Mouse (Mus musculus) erythroid progenitor cell, adult 5-6 weeks (primary cell): Measurements from ENCODE around the gene Shf. TPM values are rescaled to one million over a fixed set of nuclear protein-coding genes. Genes with fewer than 3 reads are reported as not detected.
"Not testable (repeated sequence)": the region's sequence is repeated elsewhere in the genome, so short reads cannot be mapped to it uniquely, and the experiment has no call there.

Source experiments
- ATAC-seq: replicated peaks from 2 replicates; pipeline ENCODE4 v1.8.0; 2016; ENCODE audit warnings: moderate number of reproducible peaks, mild to moderate bottlenecking, moderate TSS enrichment, inconsistent platforms; ENCODE audit not compliant: poor library complexity, low FRiP score, severe bottlenecking
- total RNA-seq, 2 experiments: library from RNA; stranded (forward) in 1 of 2; stranded (reverse) in 1 of 2; fragments of 150-400 nt in 1 of 2; fragments of 186-747, 209-891 nt in 1 of 2; gene quantifications; 2 replicates each; pipeline versions ENCODE4 v1.2.3 to v1.2.4; 2015 to 2017; ENCODE audit warnings: low replicate concordance in 2 of 2

Gene Shf
- total RNA-seq (2015; ENCODE audit: low replicate concordance) (11.3 and 15.1 TPM in 2 replicates), total RNA-seq (2017; ENCODE audit: low replicate concordance) (9.0 and 22.3 TPM in 2 replicates)

DNA sequence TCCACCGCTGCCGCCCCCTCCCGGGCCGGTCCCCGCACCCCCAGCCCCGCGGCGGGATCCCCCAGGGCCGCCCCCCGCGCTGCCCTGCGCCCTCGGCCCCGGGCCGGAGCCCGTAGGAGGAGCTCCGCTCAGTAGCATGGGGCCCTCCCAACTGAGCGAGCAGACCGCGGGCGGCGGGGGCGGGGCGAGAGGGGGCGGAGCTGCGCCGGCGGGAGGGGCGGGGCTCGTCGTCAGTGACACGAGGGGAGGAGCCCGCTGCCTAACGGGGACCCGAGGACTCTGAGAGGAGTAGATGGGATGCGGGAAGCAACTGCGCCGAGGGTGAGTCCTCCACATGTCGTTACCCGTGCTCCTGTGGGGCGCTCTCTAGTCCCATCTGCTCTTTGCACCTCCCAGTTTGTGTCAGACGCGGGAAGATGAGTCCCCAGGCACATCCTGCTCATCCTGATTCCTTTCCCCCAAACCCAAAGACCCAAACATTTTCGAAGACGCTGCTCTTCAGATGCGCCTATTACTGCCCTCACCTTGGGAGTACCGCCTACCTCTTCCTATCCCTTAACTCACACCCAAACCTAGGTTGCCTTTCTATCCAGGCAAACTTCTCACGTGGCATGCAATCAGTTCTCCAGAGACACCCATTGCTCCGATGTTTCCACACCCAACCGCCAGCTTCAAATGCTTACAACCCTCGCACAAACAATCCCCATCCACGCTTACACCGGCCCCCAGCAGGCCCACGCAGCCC is at the start of gene Shf:
Gene Shf, minus strand, starts transcription at position 168 of the 745 bp plus-strand sequence.
- ATAC-seq, result peak; percentile 75

DNA sequence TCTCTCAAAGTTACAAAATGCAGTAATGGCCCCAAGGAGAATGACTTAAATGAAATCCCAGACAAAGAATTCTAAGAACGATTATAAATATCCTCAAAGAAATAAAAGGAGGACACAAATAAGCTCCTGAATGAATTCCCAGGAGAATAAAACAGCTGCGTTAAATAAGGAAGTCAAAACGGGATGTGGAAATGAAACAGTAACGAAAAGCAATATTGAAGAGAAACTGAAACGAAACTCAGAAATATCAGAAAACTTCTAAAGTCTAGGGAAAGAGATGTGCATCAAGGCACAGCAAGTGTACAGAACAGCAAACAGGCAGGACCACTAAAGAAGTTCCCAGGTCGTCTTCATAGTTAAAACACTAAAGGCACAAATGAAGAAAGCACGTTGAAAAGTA is 40.0 kb upstream of the Shf start:
- no peak for ATAC-seq

DNA sequence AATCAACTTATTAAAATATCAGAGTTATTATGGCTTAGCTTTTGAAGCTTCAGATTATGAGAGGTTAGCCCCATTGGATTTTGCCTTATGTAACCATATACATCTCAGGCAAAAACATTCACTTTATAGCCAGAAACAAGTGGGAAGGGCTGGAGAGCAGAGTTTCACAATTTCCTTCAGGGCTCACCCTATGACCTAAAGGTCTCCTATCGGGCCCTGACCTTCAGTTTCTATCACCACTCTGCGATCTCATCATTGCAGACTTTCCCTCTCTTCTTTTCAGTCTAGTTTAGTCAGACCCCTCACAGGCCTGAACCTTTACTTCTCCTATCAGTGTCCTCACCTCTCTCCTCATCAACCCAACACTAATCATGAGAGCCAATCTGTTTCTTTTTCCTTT is 38.6 kb upstream of the Shf start:
- no peak for ATAC-seq

DNA sequence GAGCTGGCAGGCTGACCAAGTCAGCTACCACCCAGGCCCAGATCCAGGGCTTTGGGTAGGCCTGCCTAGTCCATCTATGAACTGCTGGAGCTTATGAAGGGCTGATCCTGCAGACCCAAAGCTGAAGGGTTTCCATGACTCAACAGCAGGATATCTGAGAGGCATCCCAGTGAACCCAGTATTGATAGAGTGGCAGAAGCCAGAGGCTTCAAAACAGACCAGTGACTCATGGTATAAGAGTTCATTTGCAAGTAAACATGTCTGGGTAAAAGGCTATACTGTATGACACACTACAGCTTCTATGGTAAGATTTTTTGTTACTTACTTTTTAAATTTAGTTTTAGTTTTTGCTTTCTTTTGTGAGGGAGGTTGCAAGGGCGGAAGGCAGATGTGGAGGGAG is 27.2 kb upstream of the Shf start:
- ATAC-seq, result no peak

DNA sequence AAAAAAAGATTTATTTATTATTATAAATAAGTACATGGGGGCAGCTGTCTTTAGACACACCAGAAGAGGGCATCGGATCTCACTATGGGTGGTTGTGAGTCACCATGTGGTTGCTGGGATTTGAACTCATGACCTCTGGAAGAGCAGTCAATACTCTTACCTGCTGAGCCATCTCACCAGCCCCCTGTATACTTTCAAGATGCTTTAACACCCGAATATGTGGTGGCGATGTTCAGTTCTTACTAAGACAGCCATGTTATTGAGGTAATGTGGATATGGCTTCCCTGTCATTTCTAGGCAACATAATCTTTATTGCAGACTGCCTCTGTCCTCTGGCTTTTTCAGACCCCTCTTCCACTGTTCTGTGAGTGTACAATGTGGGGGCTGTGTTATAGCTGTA is 18.2 kb upstream of the Shf start:
- not testable (repeated sequence) for ATAC-seq

DNA sequence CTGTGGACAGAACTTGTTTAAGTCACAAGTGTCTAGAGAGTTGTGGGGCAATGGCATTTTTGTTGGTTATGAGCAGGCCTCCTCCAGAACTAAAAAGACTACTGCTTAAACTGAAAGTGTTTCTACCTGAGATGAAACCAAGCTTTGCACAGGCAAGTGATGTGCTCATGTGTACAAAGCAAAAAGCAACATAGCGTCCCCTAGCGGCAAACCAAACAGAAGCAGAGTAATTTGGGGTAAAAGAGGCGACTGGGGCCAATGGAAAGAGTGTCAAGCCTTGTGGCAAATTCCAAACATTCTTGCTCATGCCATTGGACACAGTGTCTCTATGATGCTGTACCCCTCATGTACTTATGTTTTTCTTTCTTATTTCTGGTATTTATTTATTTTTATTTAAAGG is 16.1 kb upstream of the Shf start:
- ATAC-seq, result no peak

DNA sequence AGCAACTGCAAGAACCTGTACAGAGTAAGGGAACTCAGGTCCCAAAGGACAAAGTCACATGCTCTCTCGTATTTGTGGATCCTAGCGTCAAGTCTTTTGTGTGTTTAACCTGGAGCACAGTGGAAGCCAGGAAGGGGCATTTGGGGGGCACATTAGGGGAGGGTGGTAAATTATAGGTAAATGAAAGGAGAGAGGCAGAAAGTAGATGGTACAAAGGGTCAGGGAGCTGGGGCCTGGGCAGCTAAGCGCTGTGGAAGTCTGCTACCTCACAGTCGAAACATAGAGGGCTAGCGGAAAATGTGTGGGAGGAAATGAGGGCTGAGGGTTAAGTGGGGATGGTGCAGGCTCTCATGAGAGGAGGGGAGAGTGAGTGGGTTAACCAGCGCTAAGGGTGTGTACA is 13.2 kb upstream of the Shf start:
- ATAC-seq, result no peak

DNA sequence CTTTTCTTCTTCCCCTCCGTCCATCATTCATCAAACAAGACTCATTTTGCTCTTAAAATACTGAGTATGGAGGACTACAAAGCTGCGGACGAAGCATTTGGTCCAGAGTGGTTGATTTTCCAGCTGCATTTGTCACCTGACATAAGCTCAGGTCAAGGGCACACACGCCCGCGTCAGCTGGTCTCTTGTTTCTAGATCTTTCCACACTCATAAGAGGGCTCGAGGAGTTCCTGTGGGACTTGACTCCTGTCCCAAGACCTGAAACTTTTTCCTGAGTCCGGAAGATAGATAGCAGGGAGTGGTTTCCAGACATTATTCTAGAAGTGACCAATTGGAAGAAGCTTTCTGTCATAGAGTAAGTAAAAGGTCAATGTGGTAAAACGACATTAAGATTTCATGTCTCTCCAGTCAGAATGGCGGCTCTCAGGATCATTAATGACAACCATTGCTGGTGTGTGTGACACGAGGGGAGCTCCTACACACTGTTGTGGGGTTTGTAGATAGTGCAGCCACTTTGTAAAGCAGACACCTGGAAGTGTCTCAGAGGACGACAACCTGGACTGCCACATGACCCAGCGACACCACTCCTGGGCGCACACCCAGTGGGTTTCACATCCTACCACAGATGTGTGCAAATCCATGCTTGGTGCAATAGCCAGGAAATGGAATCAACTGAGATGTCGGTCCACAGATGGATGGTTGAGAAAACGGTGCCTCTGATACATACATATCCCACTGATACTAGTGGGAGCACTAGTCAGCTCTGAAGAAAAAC is 12.6 kb upstream of the Shf start:
- ATAC-seq, result no peak

DNA sequence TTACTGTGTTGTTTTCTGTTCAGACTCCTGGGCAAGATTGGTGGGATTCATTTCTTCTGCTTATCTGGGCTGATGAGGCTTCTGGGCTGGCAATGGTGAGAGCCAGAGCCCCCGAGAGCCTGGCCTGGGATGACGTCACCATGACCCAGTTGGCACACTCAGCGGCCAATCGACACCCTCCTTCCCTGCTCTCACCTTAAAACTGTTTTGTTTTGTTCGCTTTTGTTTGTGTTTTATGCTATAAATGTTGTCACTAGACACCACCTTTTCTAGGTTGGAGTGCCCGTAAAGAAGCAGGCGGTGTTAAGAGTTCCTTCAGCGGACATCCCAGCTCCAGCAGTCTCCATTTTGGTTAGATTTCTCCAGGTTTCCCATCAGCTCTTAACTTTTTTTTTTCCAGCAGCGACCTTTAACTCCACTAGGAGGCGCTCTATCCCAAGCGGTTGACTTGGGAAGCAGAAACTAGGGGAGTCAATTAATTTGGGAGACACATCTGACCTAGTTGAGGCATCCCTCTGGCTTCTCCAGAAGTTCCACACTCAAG is 11.9 kb upstream of the Shf start:
- ATAC-seq, result no peak

DNA sequence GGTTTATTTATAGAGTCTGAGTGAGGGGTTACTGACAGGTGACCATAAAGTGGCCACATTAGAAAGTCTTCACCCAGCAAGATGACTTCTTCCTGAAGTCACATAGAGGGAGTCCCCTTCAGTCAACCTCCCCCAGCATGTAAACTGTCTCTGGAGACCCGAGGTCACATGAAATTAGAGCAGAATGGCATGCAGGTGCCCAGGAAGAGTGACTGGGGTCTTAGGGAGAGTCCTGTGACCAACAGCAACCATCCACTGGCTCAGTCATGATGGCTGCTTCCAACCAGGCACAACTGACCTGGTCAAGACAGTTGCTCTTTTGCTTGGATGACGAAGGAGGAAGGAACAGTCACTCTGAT is 10.3 kb upstream of the Shf start:
- no peak for ATAC-seq

DNA sequence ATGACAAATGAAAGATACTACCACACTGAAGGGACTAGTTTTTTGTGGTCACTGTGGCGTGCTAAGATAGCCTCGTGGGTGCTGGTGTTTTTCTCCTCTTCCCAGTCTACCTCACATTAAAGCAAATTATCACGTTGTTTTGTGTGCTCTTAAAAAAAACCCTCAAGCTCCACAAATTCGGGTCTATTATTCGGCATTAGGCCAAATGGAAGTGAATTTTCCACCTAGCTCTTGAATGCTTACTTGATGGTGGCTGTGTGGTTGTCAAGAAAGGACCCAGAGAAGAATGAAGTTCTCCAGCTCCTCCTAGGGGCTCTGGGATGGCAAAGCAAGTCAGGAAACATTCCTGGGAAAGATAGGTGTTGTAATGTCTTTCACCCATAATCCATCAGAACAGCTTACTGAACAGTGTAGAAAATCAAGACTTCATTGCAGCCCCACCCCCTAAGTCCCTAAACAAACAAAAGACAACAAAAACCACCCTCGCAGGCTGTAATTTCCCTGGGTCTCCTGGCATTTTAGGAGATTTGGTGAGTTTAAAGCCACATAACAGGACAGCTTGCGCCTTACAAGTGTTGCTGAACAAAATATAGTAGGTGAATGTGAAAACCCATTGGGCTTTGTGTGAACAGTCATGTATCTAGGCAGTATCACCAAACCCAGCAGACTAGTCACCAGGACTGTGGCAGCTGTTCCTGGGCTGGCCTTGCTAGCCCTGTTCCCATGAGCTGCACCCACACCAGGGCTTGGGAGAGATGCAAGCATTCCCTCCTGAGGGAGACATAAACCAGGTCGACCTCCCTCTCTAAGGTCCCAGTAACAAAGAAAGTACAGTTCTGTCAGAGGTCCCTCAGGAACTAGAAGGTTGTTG is 9.7 kb upstream of the Shf start:
- ATAC-seq, result peak; percentile 44

DNA sequence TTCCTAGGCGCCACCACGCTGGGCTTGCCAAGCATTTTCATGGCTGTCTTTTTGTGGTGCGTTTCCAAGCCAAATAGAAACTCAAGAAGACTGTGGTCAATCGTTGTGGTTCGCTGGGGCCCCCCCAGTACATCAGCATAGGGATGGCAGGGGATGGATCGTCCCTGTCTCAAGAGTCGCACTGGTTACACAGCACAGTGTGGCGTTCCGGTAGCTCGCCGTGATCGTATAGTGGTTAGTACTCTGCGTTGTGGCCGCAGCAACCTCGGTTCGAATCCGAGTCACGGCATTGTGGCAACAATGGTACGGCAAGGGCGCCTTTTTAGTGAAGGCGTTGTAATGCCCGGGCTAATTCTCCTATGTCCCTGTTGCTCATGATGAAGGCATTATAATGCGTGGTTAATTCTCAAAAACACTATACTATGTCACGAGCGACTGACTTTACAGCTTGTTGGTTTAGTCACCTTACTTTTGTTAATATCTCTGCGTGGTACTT is 8.8 kb upstream of the Shf start:
- ATAC-seq, result peak; percentile 45

DNA sequence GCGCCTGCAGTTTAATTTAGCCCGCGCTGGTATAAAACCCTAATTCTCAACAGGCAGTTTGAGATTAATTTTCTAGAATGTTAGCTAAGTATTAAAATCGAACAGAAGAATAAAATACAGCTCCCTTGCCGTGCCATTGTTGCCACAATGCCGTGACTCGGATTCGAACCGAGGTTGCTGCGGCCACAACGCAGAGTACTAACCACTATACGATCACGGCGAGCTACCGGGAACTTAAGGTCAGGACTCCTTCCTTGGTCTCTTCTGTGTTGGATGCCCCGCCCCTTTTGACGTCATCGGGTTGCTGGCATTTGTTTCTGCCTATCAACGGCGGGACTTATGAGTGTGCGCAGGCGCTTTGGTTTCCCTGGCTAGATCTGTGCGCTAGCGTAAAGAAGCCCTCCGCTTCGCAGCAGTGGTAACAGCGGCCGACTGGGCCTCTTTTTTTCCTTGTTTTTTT is 8.3 kb upstream of the Shf start:
- peak; percentile 68 for ATAC-seq

DNA sequence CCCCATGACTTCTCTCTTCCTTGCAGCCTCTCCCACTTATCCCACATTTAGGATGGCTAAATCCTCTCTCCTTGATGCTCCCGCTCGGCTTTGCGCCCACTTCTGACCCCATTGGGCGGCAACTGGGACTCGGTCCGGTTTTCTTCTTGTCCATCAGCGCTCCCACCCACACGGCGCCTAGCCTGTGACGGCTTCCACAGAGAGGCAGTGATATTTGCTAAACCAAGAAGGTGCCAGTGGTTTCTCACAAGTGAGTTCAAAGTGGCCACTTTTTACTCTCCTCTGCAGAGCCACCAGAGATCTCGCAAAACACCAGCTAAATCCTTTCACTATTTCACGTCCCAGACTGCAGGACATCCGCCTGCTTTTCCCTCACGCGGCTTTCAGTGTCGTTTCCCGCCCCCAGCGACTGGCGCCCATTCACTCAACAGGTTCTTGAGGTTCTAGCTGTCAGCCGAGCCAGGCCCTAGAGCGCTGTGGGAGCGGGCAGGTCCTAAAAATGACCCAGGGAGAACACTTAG is 7.1 kb upstream of the Shf start:
- ATAC-seq, result peak; percentile 22; the same call in 1 of the 2 replicates

DNA sequence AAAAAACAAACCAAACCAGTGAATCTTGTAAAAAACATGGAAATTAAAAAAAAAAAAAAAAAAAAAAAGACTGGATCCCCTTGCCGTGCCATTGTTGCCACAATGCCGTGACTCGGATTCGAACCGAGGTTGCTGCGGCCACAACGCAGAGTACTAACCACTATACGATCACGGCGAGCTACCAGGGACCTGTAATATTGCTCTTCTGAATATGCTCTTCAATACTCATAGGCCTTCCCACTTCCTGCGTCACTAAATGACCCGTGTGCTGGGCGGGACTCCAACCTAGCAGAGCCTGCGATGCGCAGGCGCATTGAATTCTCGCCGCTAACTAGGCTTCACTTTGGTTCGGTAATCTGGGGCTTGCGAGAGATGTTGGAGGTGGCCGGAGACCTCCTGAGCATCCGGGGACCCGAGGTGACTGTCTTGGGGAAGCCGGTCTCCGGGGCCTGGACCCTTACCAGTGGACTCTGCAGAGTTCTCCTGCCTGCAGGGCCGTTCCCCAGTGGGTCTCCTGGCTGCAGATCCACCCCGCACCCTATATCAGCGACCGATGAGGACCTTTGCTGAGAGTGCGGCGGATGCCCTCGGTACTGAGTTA is 6.5 kb upstream of the Shf start:
- ATAC-seq, result peak; percentile 80

DNA sequence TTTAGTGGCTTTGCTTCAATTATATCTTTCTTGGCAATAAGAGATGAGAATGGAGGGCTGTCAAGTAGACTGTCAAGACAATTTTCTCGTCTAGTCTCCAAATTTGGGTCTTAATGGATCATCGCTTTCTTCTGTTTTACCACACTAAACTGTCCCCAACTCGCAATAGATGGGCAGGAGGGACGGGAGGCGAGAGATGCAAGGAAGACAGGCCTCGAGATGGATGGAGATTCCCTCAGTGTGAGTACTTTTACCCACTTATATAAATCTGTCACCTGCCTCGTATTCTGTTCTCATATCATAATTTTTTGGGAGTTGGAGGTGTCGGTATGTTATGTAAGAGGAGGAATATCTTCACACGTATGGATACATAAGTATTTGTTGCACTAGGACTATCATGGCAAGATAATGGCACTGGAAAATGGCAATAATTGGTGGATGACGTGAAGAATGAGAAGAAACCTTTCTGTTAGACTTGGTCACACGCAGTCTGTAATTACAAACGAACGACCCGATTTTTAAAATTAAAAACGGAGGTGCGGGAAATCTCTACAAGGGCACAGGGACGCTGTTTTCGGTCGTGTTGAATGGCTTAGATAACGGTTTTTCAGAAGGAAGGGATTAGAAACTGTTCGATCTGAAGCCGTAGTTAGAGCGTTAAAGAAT is 5.8 kb upstream of the Shf start:
- no peak for ATAC-seq

DNA sequence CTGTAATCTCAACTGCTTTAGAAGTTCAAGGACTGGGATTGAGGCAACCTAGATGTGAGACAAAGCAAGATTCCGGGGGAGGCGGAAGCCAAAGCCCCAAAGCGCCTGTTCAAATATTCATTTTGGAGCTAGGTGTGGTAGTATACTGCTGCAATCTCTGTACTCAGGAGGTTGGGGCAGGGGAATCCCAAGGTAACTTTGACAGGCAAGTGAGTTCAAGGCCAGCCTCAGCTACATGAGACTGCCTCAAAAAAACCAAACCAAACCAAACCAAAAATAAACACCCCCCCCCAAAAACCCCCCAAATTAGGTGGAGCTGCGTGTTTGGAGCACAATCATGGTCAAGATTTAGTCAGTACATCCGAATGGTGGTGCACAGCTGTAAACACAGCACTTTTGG is 5.0 kb upstream of the Shf start:
- no peak for ATAC-seq

DNA sequence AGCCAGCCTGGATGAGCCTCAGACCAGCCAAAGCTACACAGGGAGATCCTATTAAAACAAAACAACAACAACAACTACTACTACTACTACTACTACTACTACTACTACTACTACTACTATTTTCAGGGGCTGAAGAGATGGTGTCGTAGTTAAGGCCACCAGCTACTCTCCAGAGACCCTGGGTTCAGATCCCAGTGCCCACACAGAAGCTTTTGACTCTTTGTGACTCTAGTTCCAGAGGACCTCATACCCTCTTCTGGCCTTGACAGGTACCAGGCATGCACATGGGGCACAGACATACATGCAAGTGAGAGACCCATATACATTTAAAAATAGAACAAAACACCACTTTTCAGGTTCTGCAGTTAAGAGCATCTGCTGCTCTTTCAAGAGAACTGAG is 3.6 kb upstream of the Shf start:
- no peak for ATAC-seq

DNA sequence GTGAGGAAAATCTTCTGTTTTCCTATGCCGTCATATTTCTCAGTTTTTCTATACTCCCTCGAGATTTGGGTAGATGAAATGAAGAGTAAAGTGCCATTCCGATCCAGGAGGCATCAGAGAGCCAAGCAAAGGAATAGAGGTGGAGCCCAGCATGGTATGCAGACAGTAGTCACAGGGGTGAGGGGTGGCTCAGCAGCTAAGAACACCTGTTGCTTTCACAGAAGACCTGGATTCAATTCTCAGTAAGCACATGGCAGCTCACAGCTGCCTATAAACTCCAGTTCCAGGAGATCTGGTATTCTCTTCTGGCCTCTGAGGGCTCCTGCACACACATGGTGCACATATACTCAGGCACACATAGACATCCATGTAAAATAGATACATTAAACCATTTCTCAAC is 3.1 kb upstream of the Shf start:
- no peak for ATAC-seq
